Mouse (Mus musculus) intestine, embryonic 14.5 days (tissue): Measurements from ENCODE around the gene Mrpl1. TPM values are rescaled to one million over a fixed set of nuclear protein-coding genes. Genes with fewer than 3 reads are reported as not detected.

Source experiments
- ATAC-seq: fragments of 200-750 bp; cut with Nextera tagmentation; replicated peaks from 2 replicates; pipeline ENCODE4 v1.8.0; 2017; ENCODE audit warnings: low read depth, moderate number of reproducible peaks, moderate TSS enrichment, moderate library complexity; ENCODE audit not compliant: low FRiP score, low TSS enrichment
- DNase-seq: peaks from one replicate; pipeline ENCODE4 v3.0.0-alpha.2; 2018; ENCODE audit warnings: low spot score
- H3K27ac ChIP-seq: fragments of 300-500 bp; sonication (generic); 2 replicates; pipeline ENCODE4 v1.5.1; 2014; ENCODE audit warnings: low read depth, mild to moderate bottlenecking, control low read depth
- H3K27me3 ChIP-seq: fragments of 300-500 bp; sonication (generic); replicated peaks from 2 replicates; pipeline ENCODE4 v1.6.1; 2014; ENCODE audit warnings: low read length, control low read depth; ENCODE audit not compliant: control insufficient read depth, insufficient read depth
- H3K36me3 ChIP-seq: fragments of 300-500 bp; sonication (generic); 2 replicates; pipeline ENCODE4 v1.6.1; 2014; ENCODE audit warnings: low read length, control low read depth; ENCODE audit not compliant: control insufficient read depth, insufficient read depth
- H3K4me1 ChIP-seq: fragments of 300-500 bp; sonication (generic); replicated peaks from 2 replicates; pipeline ENCODE4 v1.6.1; 2014; ENCODE audit warnings: low read length, control low read depth, mixed read lengths; ENCODE audit not compliant: control insufficient read depth, insufficient read depth
- H3K4me2 ChIP-seq: fragments of 300-500 bp; sonication (generic); 2 replicates; pipeline ENCODE4 v1.6.1; 2014; ENCODE audit warnings: low read length
- H3K4me3 ChIP-seq: fragments of 300-500 bp; sonication (generic); 2 replicates; pipeline ENCODE4 v1.5.1; 2014; ENCODE audit warnings: low read depth, low read length, control low read depth, mixed read lengths
- H3K9ac ChIP-seq: fragments of 300-500 bp; sonication (generic); 2 replicates; pipeline ENCODE4 v1.6.1; 2014; ENCODE audit warnings: mild to moderate bottlenecking, low read length
- H3K9me3 ChIP-seq: fragments of 300-500 bp; sonication (generic); 2 replicates; pipeline ENCODE4 v1.6.1; 2016; ENCODE audit warnings: low read length, control low read depth; ENCODE audit not compliant: control insufficient read depth
- WGBS: fragments of 180-500 bp; shearing (Covaris S2); extraction: QIAGEN DNeasy Blood & Tissue Kit; methylation state at CpG from one replicate; pipeline ENCODE4 v1.1.7; 2014; 5-methylcytosine and 5-hydroxymethylcytosine counted together
- polyA plus RNA-seq: library from polyadenylated mRNA; unstranded; fragments of >200 nt; fragmentation: Nextera tagmentation; extraction: Ambion mirVana; gene quantifications from 2 replicates; pipeline ENCODE4 v1.2.1, GENCODE M21; 2014

Gene Mrpl1
- polyA plus RNA-seq, 1 experiment from 2014 or later: 23.6 TPM

GRCm38 (mm10) chr5:96196547-96197052 lies 12.7 kb upstream of the Mrpl1 start:
- DNase-seq (no peak), ATAC-seq (no peak)
- H3K36me3 ChIP-seq: no peaks in the 10 kb centered on the region
- WGBS: 55% methylated on average over 2 of the region's 2 CpGs
- no peak overlapping the region for H3K4me3 ChIP-seq
- no peak overlapping the region for H3K4me2 ChIP-seq
- no peaks in the 10 kb centered on the region for H3K9me3 ChIP-seq
- H3K4me1 ChIP-seq: no peaks in the 10 kb centered on the region
- no peak overlapping the region for H3K27ac ChIP-seq
- no peaks in the 10 kb centered on the region for H3K27me3 ChIP-seq
- no peak overlapping the region for H3K9ac ChIP-seq

GRCm38 (mm10) chr5:96198271-96198670 lies 11.0 kb upstream of the Mrpl1 start:
- no peaks in the 10 kb centered on the region for H3K4me1 ChIP-seq
- DNase-seq (no peak), ATAC-seq (no peak)
- H3K27ac ChIP-seq: no peak overlapping the region
- 84% methylated on average over 6 of the region's 6 CpGs for WGBS
- H3K36me3 ChIP-seq: no peaks in the 10 kb centered on the region
- no peaks in the 10 kb centered on the region for H3K27me3 ChIP-seq
- no peak overlapping the region for H3K9ac ChIP-seq
- H3K4me2 ChIP-seq: no peak overlapping the region
- no peak overlapping the region for H3K4me3 ChIP-seq
- H3K9me3 ChIP-seq: no peaks in the 10 kb centered on the region

DNA sequence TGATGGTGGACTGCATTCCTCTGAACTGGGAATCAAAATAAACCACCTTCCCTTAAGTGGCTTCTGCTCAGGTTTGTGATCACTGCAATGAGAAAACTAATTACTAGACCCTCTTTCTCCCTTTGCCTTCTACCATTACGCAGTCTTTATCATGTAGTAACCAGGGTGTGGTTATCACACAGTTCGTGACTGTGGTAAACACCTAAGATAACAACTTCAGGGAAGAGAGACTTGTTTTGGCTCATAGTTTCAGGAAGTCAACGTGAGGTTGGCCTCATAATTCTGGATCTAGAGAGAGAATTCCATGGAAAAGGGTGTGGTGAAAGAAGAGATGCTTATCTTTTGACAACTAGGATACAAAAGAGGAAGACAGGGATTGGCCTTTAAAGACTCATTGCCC lies 9.0 kb upstream of the Mrpl1 start:
- Histone ChIP-seq H3K27ac (no peak overlapping the region), H3K9me3 (no peaks in the 10 kb centered on the region), H3K27me3 (no peaks in the 10 kb centered on the region), H3K9ac (no peak overlapping the region), H3K36me3 (no peaks in the 10 kb centered on the region), H3K4me2 (no peak overlapping the region), H3K4me1 (no peaks in the 10 kb centered on the region), H3K4me3 (no peak overlapping the region)
- DNase-seq: no peak
- ATAC-seq: no peak
- WGBS: 71% methylated on average over 3 of the region's 3 CpGs

GRCm38 (mm10) chr5:96201462-96202154 lies 7.7 kb upstream of the Mrpl1 start:
- 55% methylated on average over 10 of the region's 10 CpGs for WGBS
- no peaks in the 10 kb centered on the region for H3K27me3 ChIP-seq

DNA sequence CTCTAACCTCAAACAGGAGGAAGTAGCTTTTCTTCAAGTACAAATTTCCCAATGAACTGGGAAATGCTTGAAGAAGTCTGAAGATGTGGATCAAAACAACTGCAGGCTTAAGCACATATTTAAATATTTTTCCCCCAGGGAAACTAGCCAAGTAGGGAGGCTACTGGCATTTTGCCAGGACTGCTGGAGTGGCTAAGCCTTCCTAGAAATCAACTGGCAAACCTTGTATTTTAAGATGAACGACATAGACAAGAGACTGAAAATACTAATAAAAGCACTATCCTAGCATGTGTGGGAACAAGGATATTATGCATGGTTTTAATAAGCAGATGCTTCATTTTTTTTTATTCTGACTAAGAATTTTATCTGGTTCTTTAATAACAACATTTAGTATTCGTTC lies 2.4 kb upstream of the Mrpl1 start:
- Histone ChIP-seq H3K4me1 (peaks cover 9% of the 10 kb centered on the region; the same call in 1 of the 2 replicates), H3K4me3 (no peak overlapping the region), H3K36me3 (no peaks in the 10 kb centered on the region), H3K27me3 (no peaks in the 10 kb centered on the region), H3K9ac (no peak overlapping the region), H3K4me2 (no peak overlapping the region), H3K27ac (no peak overlapping the region), H3K9me3 (no peaks in the 10 kb centered on the region)
- no peak for ATAC-seq
- WGBS: 37% methylated on average over 2 of the region's 2 CpGs
- peak; percentile 62 for DNase-seq

More at GRCm38 (mm10) chr5:96201462-96202154, 7.7 kb upstream of the Mrpl1 start:
- H3K4me1 ChIP-seq: no peaks in the 10 kb centered on the region; the same call in 1 of the 2 replicates
- no peak overlapping the region for H3K4me2 ChIP-seq
- no peaks in the 10 kb centered on the region for H3K9me3 ChIP-seq
- no peak overlapping the region for H3K4me3 ChIP-seq
- DNase-seq (no peak), ATAC-seq (no peak)
- no peak overlapping the region for H3K9ac ChIP-seq
- no peak overlapping the region for H3K27ac ChIP-seq
- no peaks in the 10 kb centered on the region for H3K36me3 ChIP-seq

GRCm38 (mm10) chr5:96207531-96207930 lies 1.8 kb upstream of the Mrpl1 start:
- Histone ChIP-seq H3K4me1 (peaks cover 9% of the 10 kb centered on the region; the same call in 1 of the 2 replicates), H3K9me3 (no peaks in the 10 kb centered on the region), H3K4me2 (no peak overlapping the region), H3K27ac (no peak overlapping the region), H3K9ac (no peak overlapping the region), H3K27me3 (no peaks in the 10 kb centered on the region), H3K36me3 (no peaks in the 10 kb centered on the region), H3K4me3 (no peak overlapping the region)
- no peak for ATAC-seq
- 84% methylated on average over 2 of the region's 2 CpGs for WGBS
- no peak for DNase-seq

DNA sequence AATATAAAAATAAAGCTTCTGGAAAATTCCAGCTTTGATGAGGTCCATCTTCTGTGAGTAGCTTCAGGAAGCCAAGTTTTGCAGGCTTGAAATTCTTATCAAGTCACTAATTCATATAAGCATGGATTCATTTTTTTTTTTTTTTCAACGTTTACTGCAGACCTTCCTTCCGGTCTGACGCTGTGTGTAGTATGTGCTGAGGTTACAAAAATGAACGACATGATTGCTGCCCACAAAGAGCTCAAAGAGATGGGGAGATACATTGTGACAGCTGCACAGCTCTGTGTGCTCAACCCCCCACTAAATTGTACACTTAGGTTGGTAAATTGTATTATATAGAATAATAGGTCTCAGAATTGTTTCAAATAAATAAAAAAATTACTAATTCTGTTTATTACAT lies 750 bp upstream of the Mrpl1 start:
- Histone ChIP-seq H3K36me3 (no peaks in the 10 kb centered on the region), H3K9me3 (no peaks in the 10 kb centered on the region), H3K27me3 (no peaks in the 10 kb centered on the region), H3K4me3 (no peak overlapping the region), H3K9ac (no peak overlapping the region), H3K4me1 (peaks cover 9% of the 10 kb centered on the region; the same call in 1 of the 2 replicates), H3K27ac (no peak overlapping the region), H3K4me2 (0 out of 2 replicates have a peak overlapping the region, but pooled peaks have one; percentile 80)
- 43% methylated on average over 4 of the region's 4 CpGs for WGBS
- DNase-seq: no peak
- ATAC-seq: no peak

DNA sequence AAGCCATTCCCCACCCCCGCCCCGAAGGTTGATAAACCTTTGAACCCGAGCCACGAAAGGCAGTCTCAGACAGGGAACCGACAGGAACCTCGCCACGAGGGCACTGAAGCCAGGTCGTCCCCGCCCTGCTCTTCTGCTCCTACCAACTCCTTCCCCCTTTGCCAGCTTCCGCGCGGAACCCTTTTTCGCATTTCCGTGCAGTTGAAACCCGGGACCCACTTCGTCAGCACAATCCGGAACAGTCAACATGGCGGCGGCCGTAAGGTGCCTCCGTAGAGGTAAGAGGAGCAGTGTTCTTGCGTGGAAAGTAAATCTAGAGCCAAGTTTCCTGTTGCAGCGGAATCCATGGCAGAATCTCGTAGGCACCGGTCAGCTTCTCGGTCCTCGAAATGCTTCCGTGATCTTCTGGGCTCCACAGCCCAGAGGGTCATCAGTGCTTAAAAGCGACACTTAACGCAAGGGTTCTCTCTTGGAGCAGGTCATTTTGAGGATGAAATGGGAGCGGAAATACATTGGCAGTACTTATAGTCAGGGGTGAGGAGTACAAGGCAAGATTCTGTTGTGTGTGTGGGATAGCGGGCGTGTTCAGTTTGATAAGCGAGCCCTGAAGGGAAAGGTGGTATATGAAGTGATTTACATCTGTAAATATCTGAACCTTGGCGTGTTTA lies 757 bp downstream of the Mrpl1 start:
- Histone ChIP-seq H3K4me2 (peak overlapping the region; percentile 80), H3K27ac (peak overlapping the region; percentile 76), H3K36me3 (peaks cover 14% of the 10 kb centered on the region), H3K27me3 (no peaks in the 10 kb centered on the region), H3K4me1 (peaks cover 9% of the 10 kb centered on the region; the same call in 1 of the 2 replicates), H3K9me3 (no peaks in the 10 kb centered on the region), H3K4me3 (peak overlapping the region; percentile 99), H3K9ac (peak overlapping the region; percentile 78)
- ATAC-seq: peak; percentile 96
- WGBS: under 1% methylated on average over 35 of the region's 35 CpGs
- peak; percentile 97 for DNase-seq
